7 mouse cellular contexts compared by ENCODE assay signal in genomic region chr15:103061131-103061825, GRCm38 (mm10). TPM values are rescaled to one million over a fixed set of nuclear protein-coding genes. Genes with fewer than 3 reads are reported as not detected.
DNase-seq lines count a peak whose midpoint lies in the region; ATAC-seq and TF ChIP-seq lines count a peak whose summit lies in the region.

No protein-coding gene starts in this region.

- no peak overlapping the region for H3K9ac ChIP-seq in limb, embryonic 11.5 days (ENCODE audit: low read length)

- H3K9me3 ChIP-seq in E14TG2a.4 (ENCODE audit: low read length): no peaks in the 10 kb centered on the region
- no peaks in the 10 kb centered on the region for H3K9me3 ChIP-seq in hindbrain, embryonic 10.5 days
- H3K9me3 ChIP-seq in limb, embryonic 11.5 days (ENCODE audit: control insufficient read depth, low read length): no peaks in the 10 kb centered on the region

- peak; percentile 65; the same call in 1 of the 2 replicates for ATAC-seq in limb, embryonic 11.5 days (ENCODE audit: insufficient number of reproducible peaks, low FRiP score, low TSS enrichment, low read depth)

- peaks cover 94% of the 10 kb centered on the region for H3K27me3 ChIP-seq in E14TG2a.4 (ENCODE audit: insufficient read depth, low read length)
- H3K27me3 ChIP-seq in hindbrain, embryonic 10.5 days (ENCODE audit: insufficient read depth, poor library complexity, severe bottlenecking): peaks cover 100% of the 10 kb centered on the region
- H3K27me3 ChIP-seq in limb, embryonic 11.5 days (ENCODE audit: control insufficient read depth, insufficient read depth, low read length): peaks cover 46% of the 10 kb centered on the region

- no peak overlapping the region for H3K27ac ChIP-seq in hindbrain, embryonic 10.5 days
- peak overlapping the region; percentile 38; the same call in 1 of the 2 replicates for H3K27ac ChIP-seq in limb, embryonic 11.5 days (replicated peaks; ENCODE audit: low read depth, low read length)

- under 1% methylated on average over 30 of the region's 30 CpGs for WGBS in hindbrain, embryonic 10.5 days
- WGBS in limb, embryonic 11.5 days: under 1% methylated on average over 30 of the region's 30 CpGs

- no peaks in the 10 kb centered on the region for H3K36me3 ChIP-seq in E14TG2a.4 (ENCODE audit: insufficient read depth, low read length)
- H3K36me3 ChIP-seq in hindbrain, embryonic 10.5 days: no peaks in the 10 kb centered on the region
- H3K36me3 ChIP-seq in limb, embryonic 11.5 days (ENCODE audit: control insufficient read depth, insufficient read depth, low read length): no peaks in the 10 kb centered on the region

- peak overlapping the region; percentile 58 for H3K4me3 ChIP-seq in E14TG2a.4 (replicated peaks; ENCODE audit: low read length)
- H3K4me3 ChIP-seq in hindbrain, embryonic 10.5 days: peak overlapping the region; percentile 11; the same call in 1 of the 2 replicates
- no peak overlapping the region for H3K4me3 ChIP-seq in limb, embryonic 11.5 days (ENCODE audit: low read depth, low read length)

- DNase-seq in Muller cell, postnatal 12 days (ENCODE audit: inconsistent ontology term): peak; percentile 17
- DNase-seq in hindbrain, embryonic 10.5 days (ENCODE audit: low spot score): peak; percentile 40
- DNase-seq in limb, embryonic 11.5 days (ENCODE audit: low spot score): peak; percentile 84
- DNase-seq in testis, postnatal 10 days (ENCODE audit: low spot score): peak; percentile 67
- no peak for DNase-seq in spleen, postnatal 10 days (ENCODE audit: low spot score in 2 of 2)
- no peak for DNase-seq in cerebellum, postnatal 25 days

- H3K4me2 ChIP-seq in limb, embryonic 11.5 days (ENCODE audit: low read depth, severe bottlenecking): peak overlapping the region; percentile 40

- no peak for TF ChIP-seq CTCF in E14TG2a.4 (conservative IDR thresholded peaks at IDR 0.05; ENCODE audit: low read length)

- H3K4me1 ChIP-seq in E14TG2a.4 (replicated peaks; ENCODE audit: low read depth, low read length): peaks cover 23% of the 10 kb centered on the region
- 0 out of 2 replicates have a peak, but pooled peaks cover 8% of the 10 kb centered on the region for H3K4me1 ChIP-seq in hindbrain, embryonic 10.5 days (replicated peaks)
- H3K4me1 ChIP-seq in limb, embryonic 11.5 days (ENCODE audit: control insufficient read depth, insufficient read depth, low read length): peaks cover 25% of the 10 kb centered on the region

RNA-seq across cellular contexts. Expression of gene Hoxc4, which starts 42.5 kb away (rescaled TPM):
- polyA plus RNA-seq in hindbrain, embryonic 10.5 days (2016; fragmentation: Nextera tagmentation; extraction: Ambion mirVana): 1.5 and 29.6 TPM in 2 replicates
- 5.1 and 6.4 TPM in 2 replicates for polyA plus RNA-seq in limb, embryonic 11.5 days (2014; fragmentation: Nextera tagmentation; extraction: Ambion mirVana)

Comparison
In these comparisons a context has a peak if more than half of its experiments do, and no peak if none do; other contexts are left out.
1. DNase-seq: peak in Muller cell, postnatal 12 days (single experiment), hindbrain, embryonic 10.5 days (single experiment), limb, embryonic 11.5 days (single experiment) and testis, postnatal 10 days (single experiment); none in spleen, postnatal 10 days (0 of 2) and cerebellum, postnatal 25 days (0 of 2).